ENCODE assay signal across 8 mouse cellular contexts in the genomic region with DNA sequence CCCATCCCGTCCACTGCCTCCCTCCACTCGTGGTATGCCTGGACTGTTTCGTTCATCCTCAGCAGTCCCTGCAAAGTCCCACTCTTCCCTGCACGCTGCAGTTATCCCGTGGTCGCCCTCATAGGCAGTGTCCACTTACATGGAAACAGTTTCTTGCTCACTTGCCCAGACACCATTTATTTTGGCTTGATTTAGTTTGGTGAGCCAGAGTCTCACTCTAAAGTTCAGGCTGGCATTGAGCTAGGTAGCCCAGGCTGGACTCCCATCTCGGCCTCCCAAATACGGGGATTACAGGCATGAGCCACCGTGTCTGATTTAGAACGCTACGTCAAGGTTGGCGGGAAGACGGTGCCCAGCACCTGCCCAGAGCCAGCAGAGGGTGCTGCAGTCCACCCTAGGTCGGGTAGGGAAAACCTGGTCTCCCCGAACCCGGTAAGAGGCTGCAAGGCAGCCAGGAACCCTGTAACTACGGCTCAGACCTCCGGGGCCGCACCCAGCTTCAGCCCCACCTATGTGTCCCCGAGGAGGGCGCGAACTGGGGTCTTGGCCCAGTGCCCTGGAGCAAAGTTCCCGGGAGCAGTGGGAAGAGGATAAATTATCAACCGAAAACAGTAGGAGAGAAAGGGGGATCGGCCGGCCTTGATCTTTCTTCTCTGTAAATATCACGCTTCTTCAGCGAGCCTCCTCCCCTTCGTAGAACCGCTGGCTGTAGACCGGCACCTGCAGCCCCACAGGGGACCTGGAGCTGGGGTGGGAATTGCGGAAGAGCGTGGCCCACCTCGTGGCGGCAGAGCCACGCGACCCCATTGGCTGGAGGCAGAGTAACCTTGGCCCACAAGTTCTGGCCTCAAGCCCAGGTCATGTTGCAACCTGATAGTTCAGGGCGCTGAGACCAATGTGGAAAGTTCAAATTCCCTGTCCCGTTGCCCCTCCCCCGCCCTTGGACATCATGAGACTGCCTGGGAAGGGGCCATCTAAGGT. TPM values are rescaled to one million over a fixed set of nuclear protein-coding genes. Genes with fewer than 3 reads are reported as not detected.
DNase-seq lines count a peak whose midpoint lies in the region; ATAC-seq and TF ChIP-seq lines count a peak whose summit lies in the region.

No protein-coding gene starts in this region.

- DNase-seq in left cerebral cortex, adult 2 months (ENCODE audit: extremely low spot score in 1 of 2, low spot score in 2 of 2), result peak; percentile 19 to 36
- DNase-seq in left cerebral cortex, adult 8-10 months (ENCODE audit: low spot score in 2 of 2), result no peak
- DNase-seq in embryo, embryonic 9.5 days (ENCODE audit: extremely low spot score), result peak; percentile 52
- DNase-seq in heart, adult 9 months (ENCODE audit: low spot score in 2 of 2), result peak; percentile 64 to 85
- peak; percentile 91 for DNase-seq in kidney, adult 18-20 months
- DNase-seq in neural tube, embryonic 10.5 days (ENCODE audit: extremely low spot score, low spot score), result peak; percentile 57
- DNase-seq in stomach, postnatal 0 days (ENCODE audit: low spot score), result peak; percentile 75

- H3K4me3 ChIP-seq in left cerebral cortex, adult 2 months, result no peak overlapping the region
- peak overlapping the region; percentile 60 for H3K4me3 ChIP-seq in liver, embryonic 16.5 days (ENCODE audit: low read depth, low read length)
- peak overlapping the region; percentile 47 for H3K4me3 ChIP-seq in stomach, postnatal 0 days (ENCODE audit: low read depth, low read length)

- peaks cover 5% of the 10 kb centered on the region; the same call in 1 of the 2 replicates for H3K4me1 ChIP-seq in liver, embryonic 16.5 days (ENCODE audit: control insufficient read depth, low read depth, low read length)
- no peaks in the 10 kb centered on the region for H3K4me1 ChIP-seq in stomach, postnatal 0 days (replicated peaks; ENCODE audit: control insufficient read depth, insufficient read depth)

- H3K9me3 ChIP-seq in liver, embryonic 16.5 days (replicated peaks; ENCODE audit: control insufficient read depth, low read length), result no peaks in the 10 kb centered on the region
- no peaks in the 10 kb centered on the region for H3K9me3 ChIP-seq in stomach, postnatal 0 days (ENCODE audit: control insufficient read depth, low read length)

- 7% methylated on average over 39 of the region's 40 CpGs for WGBS in liver, embryonic 16.5 days (ENCODE audit: insufficient replicate concordance)
- 8% methylated on average over 40 of the region's 40 CpGs for WGBS in stomach, postnatal 0 days

- peak; percentile 56 for TF ChIP-seq CTCF in left cerebral cortex, adult 2 months (IDR thresholded peaks at IDR 0.05)
- TF ChIP-seq CTCF in stomach, postnatal 0 days (IDR thresholded peaks at IDR 0.05; ENCODE audit: low read depth), result peak; percentile 77

- peaks cover 35% of the 10 kb centered on the region for H3K27me3 ChIP-seq in liver, embryonic 16.5 days (ENCODE audit: control insufficient read depth, insufficient read depth, low read depth, low read length)
- no peaks in the 10 kb centered on the region; the same call in 1 of the 2 replicates for H3K27me3 ChIP-seq in stomach, postnatal 0 days (ENCODE audit: control insufficient read depth, insufficient read depth, low read length)

- H3K9ac ChIP-seq in liver, embryonic 16.5 days (ENCODE audit: low read depth, low read length), result peak overlapping the region; percentile 58; the same call in 1 of the 2 replicates
- H3K9ac ChIP-seq in stomach, postnatal 0 days (ENCODE audit: low read length), result peak overlapping the region; percentile 31; the same call in 1 of the 2 replicates

- H3K4me2 ChIP-seq in liver, embryonic 16.5 days (ENCODE audit: low read depth, low read length), result peak overlapping the region; percentile 60
- peak overlapping the region; percentile 85 for H3K4me2 ChIP-seq in stomach, postnatal 0 days (replicated peaks; ENCODE audit: low read depth)

- intact Hi-C loops in left cerebral cortex, adult 2 months (cut with DNase I), result no loop called here

- no peak overlapping the region for H3K27ac ChIP-seq in left cerebral cortex, adult 2 months
- H3K27ac ChIP-seq in liver, embryonic 16.5 days (ENCODE audit: low read length), result peak overlapping the region; percentile 60
- H3K27ac ChIP-seq in stomach, postnatal 0 days (replicated peaks), result no peak overlapping the region

- no peak for TF ChIP-seq EP300 in stomach, postnatal 0 days (optimal IDR thresholded peaks at IDR 0.05)

- no peaks in the 10 kb centered on the region for H3K36me3 ChIP-seq in liver, embryonic 16.5 days (ENCODE audit: control insufficient read depth, insufficient read depth)
- H3K36me3 ChIP-seq in stomach, postnatal 0 days (ENCODE audit: control insufficient read depth, insufficient read depth, low read length), result no peaks in the 10 kb centered on the region

- ATAC-seq in liver, embryonic 16.5 days (ENCODE audit: low read depth), result peak; percentile 82
- ATAC-seq in stomach, postnatal 0 days (ENCODE audit: low FRiP score, low TSS enrichment), result peak; percentile 50

RNA-seq across cellular contexts. Expression of gene Mlxipl, which starts 18.1 kb away (rescaled TPM):
- 1 to 10 TPM; 3.7 to 3.8 TPM for total RNA-seq in left cerebral cortex, adult 2 months (2021)
- 10 to 100 TPM in 1 of 4 experiments, 1 to 10 TPM in 3; 4.8 to 11.3 (median 7.4) TPM for total RNA-seq in left cerebral cortex, adult 8-10 months (2022)
- polyA plus RNA-seq in liver, embryonic 16.5 days (2015; fragmentation: Nextera tagmentation; extraction: Ambion mirVana), result 9.6 and 14.1 TPM in 2 replicates
- 0.22 and 0.91 TPM in 2 replicates for polyA plus RNA-seq in stomach, postnatal 0 days (2015; fragmentation: Nextera tagmentation; extraction: Ambion mirVana)

RNA-seq across cellular contexts. Expression of gene Vps37d, which starts 29.7 kb away (rescaled TPM):
- 10 to 100 TPM; 26.8 to 30.8 TPM for total RNA-seq in left cerebral cortex, adult 2 months (2021)
- 10 to 100 TPM; 29.0 to 31.4 (median 29.7) TPM for total RNA-seq in left cerebral cortex, adult 8-10 months (2022)
- 0.09 and 0.25 TPM in 2 replicates for polyA plus RNA-seq in liver, embryonic 16.5 days (2015; fragmentation: Nextera tagmentation; extraction: Ambion mirVana)
- polyA plus RNA-seq in stomach, postnatal 0 days (2015; fragmentation: Nextera tagmentation; extraction: Ambion mirVana), result 3.3 and 3.4 TPM in 2 replicates

RNA-seq across cellular contexts. Expression of gene Tbl2, which starts 41.6 kb away (rescaled TPM):
- total RNA-seq in left cerebral cortex, adult 2 months (2021), result 10 to 100 TPM; 26.1 to 27.0 TPM
- 10 to 100 TPM; 22.9 to 28.7 (median 27.5) TPM for total RNA-seq in left cerebral cortex, adult 8-10 months (2022)
- polyA plus RNA-seq in liver, embryonic 16.5 days (2015; fragmentation: Nextera tagmentation; extraction: Ambion mirVana), result 11.1 and 11.6 TPM in 2 replicates
- polyA plus RNA-seq in stomach, postnatal 0 days (2015; fragmentation: Nextera tagmentation; extraction: Ambion mirVana), result 9.9 and 11.6 TPM in 2 replicates

RNA-seq across cellular contexts. Expression of gene Bud23, which starts 43.1 kb away (rescaled TPM):
- total RNA-seq in left cerebral cortex, adult 2 months (2021), result 10 to 100 TPM; 53.4 to 57.3 TPM
- total RNA-seq in left cerebral cortex, adult 8-10 months (2022), result 10 to 100 TPM; 39.2 to 51.0 (median 47.5) TPM
- polyA plus RNA-seq in liver, embryonic 16.5 days (2015; fragmentation: Nextera tagmentation; extraction: Ambion mirVana), result 43.0 and 46.5 TPM in 2 replicates
- polyA plus RNA-seq in stomach, postnatal 0 days (2015; fragmentation: Nextera tagmentation; extraction: Ambion mirVana), result 46.8 and 51.9 TPM in 2 replicates

RNA-seq across cellular contexts. Expression of gene Dnajc30, which starts 43.8 kb away (rescaled TPM):
- 10 to 100 TPM; 38.6 to 41.7 TPM for total RNA-seq in left cerebral cortex, adult 2 months (2021)
- total RNA-seq in left cerebral cortex, adult 8-10 months (2022), result 10 to 100 TPM; 40.1 to 43.0 (median 42.0) TPM
- polyA plus RNA-seq in liver, embryonic 16.5 days (2015; fragmentation: Nextera tagmentation; extraction: Ambion mirVana), result 14.0 and 15.2 TPM in 2 replicates
- 24.3 and 26.1 TPM in 2 replicates for polyA plus RNA-seq in stomach, postnatal 0 days (2015; fragmentation: Nextera tagmentation; extraction: Ambion mirVana)

Comparison
In these comparisons a context has a peak if more than half of its experiments do, and no peak if none do; other contexts are left out.
1. DNase-seq: peak in left cerebral cortex, adult 2 months (2 of 2), embryo, embryonic 9.5 days (single experiment), heart, adult 9 months (2 of 2), kidney, adult 18-20 months (single experiment), neural tube, embryonic 10.5 days (single experiment) and stomach, postnatal 0 days (single experiment); none in left cerebral cortex, adult 8-10 months (0 of 2).